Mouse (Mus musculus) naive thymus-derived CD4-positive, alpha-beta T cell, adult 2 months (primary cell): ENCODE measurements around the gene M6pr.
A peak's percentile ranks its signal among the peaks of the same experiment; 100 is the strongest.

Experiments used
- DNase-seq: peaks from one replicate; pipeline ENCODE4 v3.0.0-alpha.2; 2011; ENCODE audit warnings: low read depth

Gene M6pr

DNA sequence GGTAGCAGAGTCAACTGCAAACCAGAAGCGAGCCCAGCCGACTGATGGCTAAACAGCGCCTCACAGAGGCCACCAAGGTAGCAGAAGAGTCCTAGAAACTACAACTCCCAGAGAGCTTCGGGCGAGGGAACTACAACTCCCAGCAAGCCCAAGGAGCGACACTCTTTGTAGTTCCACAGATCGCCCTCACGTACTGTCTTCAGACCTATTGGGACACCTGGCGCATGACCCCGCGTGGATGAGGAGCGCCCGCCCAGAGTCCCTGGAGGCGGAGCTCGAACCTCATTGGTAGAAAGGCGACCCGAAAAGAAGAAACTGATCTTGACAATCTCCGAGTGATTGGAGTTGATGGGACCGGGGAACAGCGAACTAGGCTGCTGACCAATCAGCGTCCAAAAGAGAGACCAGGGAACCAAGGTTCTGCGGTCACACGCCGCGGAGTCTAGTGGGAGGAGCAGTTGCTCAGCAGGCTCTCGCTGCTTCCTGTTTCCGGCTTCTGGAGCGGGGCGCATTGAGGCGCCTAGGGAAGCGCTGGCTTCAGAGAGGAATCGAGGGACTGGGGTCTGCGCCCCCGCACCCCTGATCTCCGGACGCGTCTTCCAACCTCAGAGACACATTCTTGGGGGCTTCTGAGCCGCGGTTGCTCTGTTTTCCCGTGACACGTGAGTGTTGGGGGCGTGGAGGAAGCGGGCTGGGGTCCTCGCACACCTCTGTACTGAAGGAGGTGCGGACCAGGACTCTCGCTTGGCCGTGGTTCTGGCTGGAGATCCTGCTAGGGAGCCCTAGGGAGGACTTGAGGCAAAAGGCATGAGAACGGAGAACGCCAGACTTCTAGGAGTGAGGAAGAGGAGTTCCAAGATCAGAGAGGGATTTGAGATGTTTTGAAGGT is at the start of gene M6pr:
TSS of gene M6pr (plus strand) at position 216 of the 889 bp plus-strand sequence.
- DNase-seq = peak; percentile 98

DNA sequence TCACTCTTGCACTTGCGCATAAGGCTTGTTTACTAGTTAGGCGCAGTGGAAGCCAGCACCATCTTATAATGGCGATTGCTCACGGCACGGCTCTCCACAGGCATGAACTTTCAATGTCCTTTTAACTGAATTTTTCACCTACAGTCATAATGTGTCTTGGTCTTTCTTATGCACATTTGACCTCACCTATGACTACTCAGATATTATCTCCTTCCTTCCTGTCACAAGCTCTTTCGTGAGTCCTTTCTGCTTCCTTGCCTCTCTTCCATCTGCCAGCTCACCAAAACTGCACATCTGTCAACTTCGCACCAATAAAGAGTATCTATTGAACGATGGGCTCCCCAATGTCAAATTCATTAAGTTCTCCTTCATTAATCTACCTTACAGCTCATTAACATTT is 46.0 kb upstream of the M6pr start:
- DNase-seq = no peak

DNA sequence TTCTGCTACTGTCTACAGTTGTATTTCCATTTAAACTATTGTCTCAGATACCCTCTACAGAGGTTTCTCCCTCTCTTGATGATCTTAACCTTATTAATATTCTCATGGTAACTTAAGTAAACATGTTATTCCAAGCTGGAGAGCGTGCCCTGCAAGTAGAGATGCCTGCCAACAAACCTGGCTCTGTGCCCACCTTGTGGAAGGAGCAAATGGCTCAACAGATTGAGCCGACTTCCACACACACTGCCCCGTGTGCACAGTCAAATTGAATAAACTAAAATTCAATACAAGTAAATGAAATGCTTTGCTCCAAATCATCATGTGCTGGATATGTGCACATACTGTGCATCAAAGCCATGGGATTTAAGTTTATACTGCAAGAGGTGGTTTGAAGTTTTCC is 40.0 kb upstream of the M6pr start:
- no peak for DNase-seq

DNA sequence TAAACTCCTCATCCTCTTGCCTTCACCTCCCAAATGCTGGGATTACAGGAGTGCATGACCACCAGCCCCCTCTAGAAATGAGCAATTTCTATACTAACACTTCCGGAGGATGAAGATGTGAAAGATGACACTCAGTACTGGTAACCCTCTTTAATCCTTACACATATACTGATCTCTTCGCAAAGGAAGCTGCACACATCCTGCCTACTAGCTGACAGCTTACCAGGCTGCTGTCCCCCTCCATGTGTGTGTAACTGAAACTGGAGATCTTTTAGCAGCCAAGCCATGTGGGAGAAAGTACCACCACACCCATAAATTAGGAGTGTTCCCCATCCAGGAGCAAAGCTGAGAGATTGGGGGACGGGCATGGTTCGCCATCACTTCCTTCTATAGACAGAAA is 39.4 kb upstream of the M6pr start:
- DNase-seq = no peak

DNA sequence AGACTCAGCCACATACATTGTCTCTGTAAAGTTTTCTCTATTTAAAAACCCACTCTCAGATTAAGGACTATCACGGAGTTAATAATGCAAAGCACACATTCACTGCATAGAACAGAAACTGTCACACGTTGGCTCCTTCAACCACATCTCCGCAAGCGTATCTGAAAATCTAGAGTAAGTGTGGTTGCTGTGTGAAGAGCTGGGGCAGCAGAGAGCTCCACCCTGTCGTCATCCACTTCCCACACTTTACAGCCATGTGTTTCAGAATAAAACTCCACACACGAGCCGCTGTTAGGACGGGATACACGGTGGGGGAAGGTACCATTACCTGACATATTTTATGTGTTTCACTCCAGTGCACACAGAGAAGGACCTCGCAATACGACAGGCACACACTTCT is 38.4 kb upstream of the M6pr start:
- no peak for DNase-seq

DNA sequence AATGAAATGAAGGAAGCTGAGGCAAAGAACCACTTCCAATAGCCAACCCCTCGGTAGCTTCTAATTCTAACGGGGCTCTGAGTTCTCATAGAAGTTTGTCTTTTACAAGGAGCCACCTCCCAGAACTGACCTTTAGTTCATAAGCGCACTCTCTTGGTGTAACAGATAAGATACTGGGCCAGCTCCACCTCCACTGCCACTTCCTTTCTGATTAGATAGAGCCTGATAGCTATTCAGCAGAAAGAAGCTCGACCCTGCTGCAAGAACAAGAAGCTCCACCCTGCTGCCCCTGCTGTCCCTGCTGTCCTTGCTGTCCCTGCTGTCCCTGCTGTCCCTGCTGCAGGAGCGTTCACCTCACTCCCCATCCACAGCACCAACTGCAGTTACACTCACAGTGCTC is 34.0 kb upstream of the M6pr start:
- no peak for DNase-seq

DNA sequence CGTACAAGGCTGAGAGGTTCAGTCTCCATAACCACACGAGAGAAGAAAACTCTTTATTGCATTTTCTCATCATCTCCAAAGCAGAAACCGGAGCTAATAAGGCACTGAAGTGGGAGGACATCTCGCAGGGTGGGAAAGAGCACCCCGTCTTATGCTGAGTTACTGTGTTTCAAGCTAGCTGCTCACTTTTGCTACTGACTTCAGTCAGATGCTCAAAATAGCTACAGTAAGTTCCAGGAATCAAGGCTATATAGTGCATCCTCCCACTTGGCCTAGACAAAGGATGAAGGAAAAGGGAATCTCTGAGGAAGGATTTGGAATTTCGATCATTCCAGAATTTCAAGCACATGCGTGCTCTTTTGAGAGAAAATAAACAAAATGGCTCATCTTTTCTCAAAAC is 32.0 kb upstream of the M6pr start:
- no peak for DNase-seq

DNA sequence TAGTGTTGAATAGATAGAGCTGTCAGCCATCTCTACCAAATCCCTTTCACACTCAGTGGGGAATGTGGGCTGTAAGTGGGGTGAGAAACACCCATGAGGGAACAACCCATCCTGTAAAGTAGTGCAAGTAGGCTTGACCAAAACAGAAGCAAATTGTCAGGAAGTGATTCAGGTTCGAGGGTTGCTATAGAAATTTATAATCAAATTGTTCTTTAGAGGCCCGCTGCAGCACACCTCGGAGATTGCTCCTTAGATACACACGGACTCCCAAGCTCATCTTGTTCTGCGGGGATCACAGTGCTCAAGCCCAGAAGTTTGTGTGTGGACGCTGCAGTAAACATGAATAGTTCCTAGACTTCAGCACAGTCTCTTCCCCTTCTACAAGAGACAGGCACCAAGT is 25.7 kb upstream of the M6pr start, which contains the start of gene Klrg1:
TSS of gene Klrg1 (minus strand) at position 101 of the 400 bp plus-strand sequence.
- no peak for DNase-seq

DNA sequence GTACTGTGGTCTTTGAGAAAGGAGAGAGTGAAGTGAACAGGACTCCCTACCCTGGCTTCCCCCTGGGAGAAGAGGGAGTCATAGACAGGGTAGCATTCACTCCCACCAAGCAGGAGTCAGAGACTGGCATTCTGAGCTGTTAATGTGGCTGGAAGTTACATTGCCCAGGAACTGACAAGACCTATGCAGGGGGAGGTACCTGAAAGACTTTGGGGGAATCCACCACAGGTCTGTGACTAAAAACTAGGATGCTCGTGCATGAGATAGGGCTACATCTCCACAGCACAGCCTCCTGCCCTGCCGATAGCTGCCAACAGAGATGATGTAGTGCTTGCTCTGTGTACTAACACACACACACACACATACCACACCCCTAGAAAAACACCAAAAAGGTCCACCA is 25.1 kb upstream of the M6pr start:
- no peak for DNase-seq

DNA sequence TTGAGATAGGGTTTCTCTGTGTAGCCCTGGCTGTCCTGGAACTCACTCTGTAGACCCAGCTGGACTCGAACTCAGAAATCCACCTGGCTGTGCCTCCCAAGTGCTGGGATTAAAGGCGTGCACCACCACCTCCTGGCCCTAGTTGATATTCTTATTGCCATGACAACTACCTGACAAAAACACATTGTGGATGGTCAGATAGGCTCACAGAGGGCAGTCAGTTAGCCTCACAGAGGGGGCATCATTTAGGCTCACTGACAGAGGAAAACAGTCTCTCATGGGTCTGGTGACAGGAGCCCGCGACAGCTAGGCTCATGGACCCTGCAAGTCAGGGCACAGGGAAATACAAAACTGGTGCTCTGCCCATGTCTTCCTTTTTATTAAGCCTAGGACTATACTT is 24.2 kb upstream of the M6pr start:
- DNase-seq = no peak

DNA sequence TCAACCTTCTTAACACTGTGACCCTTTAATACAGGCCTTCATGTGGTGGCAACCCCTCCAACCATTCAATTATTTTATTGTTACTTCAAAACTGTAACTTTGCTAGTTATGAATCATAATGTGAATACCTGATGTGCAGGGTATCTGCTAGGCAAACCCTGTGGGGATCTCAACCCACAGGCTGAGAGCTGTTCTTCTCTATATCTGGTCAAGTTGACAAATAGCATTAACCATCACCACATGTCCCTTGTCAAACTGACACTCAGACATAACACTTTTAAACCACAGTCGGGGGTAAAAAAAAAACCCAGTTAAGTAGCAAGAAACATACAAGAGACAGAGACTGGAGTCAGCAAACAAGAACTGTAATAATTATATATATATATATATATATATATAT is 23.7 kb upstream of the M6pr start:
- no peak for DNase-seq

DNA sequence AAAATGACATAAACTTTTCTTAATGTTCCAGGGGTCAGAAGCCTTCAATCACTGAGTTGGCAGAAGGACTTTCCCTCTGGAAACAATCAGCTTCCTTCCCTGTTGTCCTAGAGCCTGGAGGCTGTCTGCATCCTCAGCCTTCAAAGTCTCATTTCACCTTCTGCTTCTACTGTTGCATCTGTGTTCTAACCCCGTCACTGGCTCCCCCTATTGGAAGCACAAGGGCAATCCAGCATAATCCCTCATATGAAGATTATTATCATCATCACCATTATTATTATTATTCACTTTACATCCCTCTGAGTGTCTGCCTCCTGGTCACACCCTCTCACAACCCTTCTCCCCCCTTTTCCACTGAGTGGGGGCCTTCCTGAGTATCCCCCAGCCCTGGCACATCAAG is 20.3 kb upstream of the M6pr start:
- no peak for DNase-seq

DNA sequence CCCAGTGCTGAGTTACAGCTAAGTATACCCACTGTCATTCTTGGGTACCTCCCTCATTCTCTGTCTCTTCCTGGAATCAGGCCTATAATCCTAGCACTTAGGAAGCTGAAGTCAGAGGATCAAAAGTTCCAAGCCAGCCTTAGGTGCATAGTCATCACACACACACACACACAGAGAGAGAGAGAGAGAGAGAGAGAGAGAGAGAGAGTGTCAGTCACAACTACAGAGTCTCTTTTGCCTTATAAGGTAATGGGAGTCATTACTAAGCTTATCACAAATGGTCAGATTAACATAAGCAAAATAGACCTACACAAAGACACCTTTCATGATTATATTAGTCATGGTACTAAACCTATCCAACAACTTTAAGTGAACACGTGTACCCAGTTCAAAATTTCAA is 19.2 kb upstream of the M6pr start:
- no peak for DNase-seq

DNA sequence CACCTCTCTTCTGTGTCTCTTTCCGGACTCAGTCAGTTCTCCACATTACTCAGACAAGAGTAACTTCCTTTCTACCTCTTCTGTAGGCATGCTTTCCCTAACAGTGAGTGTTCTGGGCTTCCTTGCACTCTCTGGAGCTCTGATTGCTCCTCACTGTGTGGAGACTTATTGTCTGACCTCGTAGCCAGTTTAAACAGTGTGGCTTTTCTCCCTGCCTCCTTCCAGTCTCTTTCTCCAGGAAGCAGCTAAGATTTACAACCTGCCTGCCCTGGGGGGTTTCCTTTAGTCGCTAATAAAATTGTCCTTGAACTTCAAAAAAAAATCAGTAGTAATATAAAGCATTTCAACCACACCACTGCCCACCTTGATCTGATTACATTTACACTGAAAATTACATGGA is 18.3 kb upstream of the M6pr start:
- no peak for DNase-seq

DNA sequence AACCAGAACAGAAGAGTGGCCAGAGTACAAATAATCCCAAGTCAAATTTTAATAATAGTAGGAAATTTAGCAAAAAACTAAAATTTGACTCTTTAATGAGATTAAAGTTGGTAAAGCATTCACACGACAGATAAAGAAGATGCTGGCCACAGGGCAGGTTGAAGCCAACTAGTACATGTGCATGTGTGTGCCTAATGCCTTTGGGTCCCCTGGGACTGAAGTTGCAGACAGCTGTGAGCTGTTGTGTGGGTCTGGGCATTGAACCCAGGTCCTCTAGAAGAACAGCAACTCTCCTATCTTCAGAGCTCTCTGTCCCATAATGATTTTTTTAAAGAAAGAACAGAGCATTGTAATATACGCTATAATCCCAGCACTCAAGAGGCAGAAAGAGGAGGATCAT is 17.3 kb upstream of the M6pr start:
- DNase-seq = no peak

DNA sequence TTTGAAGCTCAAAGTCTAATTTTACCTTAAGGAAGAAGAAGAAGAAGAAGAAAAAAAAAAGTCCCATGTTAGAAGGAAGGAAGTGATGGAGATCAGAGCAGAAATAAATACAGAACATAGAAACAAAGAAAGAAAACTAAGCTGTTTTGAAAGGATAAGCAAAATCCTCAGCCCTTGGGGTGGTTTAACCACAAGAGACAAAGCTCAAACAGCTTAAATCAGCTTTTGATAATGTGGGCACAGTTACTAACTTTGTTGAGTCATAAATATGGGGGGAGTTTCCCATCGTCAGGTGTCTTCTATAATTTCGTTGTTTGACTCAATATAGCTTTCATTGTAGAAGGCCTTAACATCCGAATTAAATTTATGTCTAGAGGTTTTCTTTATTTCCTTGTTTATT is 16.8 kb upstream of the M6pr start:
- peak; percentile 63 for DNase-seq

DNA sequence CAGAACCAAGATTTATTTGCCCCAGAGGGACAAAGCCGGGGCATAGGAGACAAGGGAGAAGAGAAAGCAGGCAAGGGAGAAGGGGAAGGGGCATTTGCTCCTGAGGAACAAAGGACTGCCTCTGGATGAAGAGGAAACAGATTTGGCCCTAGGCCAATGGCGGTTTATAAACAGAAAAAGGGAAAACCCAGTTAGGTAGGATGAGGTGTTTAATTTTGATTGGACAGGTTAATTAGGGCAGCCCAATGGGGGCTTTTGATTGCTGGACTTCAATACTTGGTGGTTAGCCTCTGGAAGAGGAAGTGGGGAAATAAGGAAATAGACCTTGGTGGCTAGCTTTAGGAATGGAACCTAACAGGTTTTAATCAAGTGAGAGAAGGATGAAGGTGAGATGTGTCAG is 16.3 kb upstream of the M6pr start:
- DNase-seq = peak; percentile 29

DNA sequence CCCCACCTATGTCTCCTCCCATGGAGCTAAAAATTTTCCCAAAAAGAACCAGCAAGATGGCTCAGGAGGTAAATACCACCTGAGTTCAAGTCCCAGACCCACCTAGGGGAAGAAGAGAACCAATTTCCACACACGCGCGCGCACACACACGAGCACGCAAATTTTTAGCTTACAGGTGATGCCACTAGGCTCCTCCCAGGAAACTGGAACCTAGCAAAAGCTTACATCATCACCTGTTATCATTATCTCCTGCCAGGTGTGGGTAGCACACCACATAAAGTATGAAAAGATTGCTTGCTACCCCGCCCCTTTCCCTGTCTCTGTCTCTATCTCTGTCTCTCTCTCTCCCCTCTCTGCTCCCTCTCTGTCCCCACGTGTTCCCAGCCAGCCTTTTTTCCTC is 15.4 kb upstream of the M6pr start:
- DNase-seq = no peak

DNA sequence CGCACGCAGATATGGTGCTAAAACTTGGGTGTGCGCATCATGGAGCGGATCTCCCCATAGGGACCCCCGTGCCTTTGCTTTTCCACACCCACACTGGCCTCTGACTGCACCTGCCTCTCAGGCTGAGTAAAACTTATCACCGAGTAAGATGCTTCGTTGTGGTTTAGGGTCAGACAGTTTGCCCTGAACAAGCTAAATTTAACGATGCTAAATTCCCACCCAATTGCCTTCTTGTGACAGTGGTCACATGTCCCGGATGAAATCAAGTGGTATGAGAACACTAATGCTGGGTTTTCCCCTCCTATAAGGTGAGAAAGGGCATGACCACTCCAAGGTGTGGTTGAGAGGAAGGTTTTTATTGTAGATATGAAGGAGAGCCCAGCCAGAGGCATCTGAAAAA is 14.7 kb upstream of the M6pr start:
- DNase-seq = no peak

DNA sequence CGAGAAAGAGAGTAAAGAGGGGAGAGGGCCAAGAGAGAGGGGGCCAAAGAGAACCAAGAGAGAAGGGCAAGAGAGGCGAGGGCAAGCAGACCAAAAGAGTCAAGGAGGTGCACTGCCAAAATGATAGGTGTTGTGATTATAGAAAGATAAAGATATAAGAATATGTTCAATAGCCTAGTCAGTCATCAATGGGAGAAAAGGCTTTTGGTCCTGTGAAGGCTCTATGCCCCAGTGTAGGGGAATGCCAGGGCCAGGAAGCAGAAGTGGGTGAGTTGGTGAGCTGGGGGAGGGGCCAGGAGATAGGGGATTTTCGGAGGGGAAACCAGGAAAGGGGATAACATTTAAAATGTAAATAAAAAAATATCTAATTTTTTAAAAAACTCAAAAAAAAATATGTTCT is 14.2 kb upstream of the M6pr start:
- no peak for DNase-seq

DNA sequence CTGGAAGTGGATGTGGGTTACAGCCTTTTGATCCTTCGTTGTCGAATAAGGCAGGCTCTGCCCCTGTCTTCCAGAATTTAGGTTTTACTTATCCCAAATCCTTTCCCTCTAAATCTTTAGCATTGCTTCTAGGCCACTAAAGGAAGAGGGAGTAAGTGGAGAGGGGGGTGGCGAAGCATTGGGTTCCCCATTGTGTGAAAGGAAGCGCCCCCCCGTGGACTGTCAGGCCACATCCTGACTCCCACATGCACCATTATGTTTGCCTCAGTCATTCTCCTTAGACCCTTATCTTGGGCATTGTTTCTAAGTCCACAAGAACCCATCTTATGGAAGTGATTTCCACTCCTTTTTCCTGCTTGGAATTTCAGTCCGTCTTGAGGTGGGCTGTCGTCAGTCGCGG is 13.3 kb upstream of the M6pr start:
- DNase-seq = no peak

DNA sequence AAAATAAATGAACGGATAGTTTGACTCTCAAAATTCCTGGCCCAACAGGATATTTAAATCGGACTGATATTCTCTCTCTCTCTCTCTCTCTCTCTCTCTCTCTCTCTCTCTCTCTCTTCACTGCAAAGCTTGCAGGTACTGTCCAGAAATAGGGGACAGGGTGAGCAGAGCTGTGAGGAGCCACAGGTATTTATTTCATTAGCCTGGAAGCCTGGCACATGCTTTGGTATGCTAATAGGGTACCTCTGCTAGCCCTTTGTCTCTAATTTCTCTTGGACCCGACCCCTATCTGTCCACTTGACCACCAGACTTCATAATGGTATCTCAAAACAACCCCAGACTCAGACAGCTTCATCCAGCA is 11.6 kb upstream of the M6pr start:
- DNase-seq = no peak

DNA sequence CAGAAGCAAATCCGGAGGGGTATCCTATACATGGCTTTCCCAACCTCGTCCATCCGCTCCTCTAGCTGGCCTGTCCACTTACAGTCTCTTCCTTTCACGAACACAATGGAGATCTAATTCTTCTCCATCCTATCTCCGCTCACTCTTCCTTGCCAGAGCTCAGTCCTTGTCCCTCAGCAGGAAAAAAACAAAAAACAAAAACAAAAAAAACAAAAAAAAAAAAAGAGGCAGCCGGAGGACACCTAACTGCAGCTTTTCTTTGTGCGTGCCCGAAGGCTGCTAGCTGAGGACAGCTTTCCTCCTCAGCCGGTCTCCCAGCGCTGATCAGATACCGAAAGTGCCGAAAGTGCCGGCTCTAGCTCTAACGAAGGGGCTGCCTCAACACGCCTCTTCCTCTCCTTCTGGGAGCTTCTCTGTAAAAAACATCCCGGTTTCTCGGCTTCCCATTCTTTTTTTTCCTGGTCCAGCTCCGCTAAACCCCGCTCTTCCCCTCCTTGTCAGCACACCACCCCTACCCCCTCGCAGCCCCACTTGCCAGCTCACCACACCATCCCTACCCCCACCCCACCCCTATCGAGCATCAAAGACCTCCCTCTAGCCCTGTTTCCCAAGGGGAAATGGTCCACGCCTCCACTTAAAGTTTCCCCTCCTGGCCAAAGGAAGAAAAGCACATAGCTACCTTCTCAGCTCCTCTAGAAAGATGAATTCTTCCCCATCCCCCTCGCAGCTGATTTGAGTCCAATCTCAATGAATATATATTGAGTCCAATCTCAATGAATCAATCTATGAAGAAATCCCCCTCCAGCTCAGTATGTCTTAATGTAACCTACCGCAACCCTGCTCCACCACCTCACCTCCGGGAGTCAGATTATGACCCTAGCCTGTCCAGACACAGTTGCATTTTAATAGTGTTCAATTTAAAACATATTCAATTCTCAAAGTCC is 11.0 kb upstream of the M6pr start:
- no peak for DNase-seq
